Comparison of ENCODE assay signal across 8 mouse cellular contexts in the genomic region with DNA sequence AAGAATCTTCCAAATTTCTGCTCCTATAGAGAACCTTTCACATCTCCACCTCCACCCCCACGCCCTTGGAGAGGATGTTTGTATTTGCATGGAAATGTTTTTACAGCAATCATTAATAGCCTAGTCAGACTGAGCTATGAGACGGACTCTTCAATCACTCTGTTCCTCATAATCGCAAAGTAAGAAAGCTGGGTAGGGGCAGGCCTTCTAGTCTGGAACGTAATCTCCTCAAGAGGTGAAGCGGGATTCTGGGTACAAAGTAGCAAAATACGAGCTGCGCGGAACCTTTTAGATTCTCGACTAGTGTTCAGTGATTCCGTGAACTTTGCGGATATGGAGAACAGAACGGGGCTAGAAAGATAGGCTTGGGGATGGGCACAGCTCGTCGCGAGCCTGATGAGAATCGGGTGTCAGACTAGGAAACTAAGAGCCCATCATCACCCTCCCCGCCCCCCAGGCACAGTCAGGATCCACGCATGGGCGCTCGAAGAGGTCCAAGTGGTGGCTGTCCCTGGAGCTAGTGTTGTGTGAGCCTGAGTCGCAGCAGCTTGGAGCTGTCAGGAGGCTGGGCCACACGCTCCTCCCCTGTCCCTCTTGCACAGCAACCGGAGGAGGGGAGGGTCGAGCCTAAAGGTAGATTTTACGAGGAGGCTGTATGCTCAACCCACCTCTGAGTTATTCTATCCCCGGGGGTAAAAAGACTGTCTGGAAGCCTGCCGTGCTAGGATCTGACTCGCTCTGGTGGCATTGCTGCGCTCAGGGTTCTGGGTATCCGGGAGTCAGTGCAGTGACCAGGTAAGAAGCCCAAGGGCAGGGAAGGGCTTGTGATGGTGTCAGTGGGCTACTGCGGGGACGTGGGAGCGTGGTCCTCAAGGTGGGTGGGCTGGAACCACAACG. TPM values are rescaled to one million over a fixed set of nuclear protein-coding genes. Genes with fewer than 3 reads are reported as not detected.
A peak's percentile ranks its signal among the peaks of the same experiment; 100 is the strongest.
DNase-seq lines count a peak whose midpoint lies in the region; ATAC-seq lines count a peak whose summit lies in the region.

Pla2g7 (plus strand) TSS at position 107 of the 897 bp plus-strand sequence.

- peaks cover 14% of the 10 kb centered on the region; the same call in 1 of the 2 replicates for H3K79me2 ChIP-seq in macrophage (ENCODE audit: inconsistent target)

- H3K27ac ChIP-seq in hindbrain, embryonic 11.5 days (ENCODE audit: low read depth, low read length): peak within 1 kb of the TSS; percentile 19; the same call in 1 of the 2 replicates
- no peak within 1 kb of the TSS for H3K27ac ChIP-seq in macrophage

- peak within 1 kb of the TSS; percentile 40 for H3K4me3 ChIP-seq in hindbrain, embryonic 11.5 days (ENCODE audit: low read depth, low read length)
- peak within 1 kb of the TSS; percentile 1; the same call in 1 of the 2 replicates for H3K4me3 ChIP-seq in macrophage (ENCODE audit: inconsistent target)

- H3K9me3 ChIP-seq in hindbrain, embryonic 11.5 days (ENCODE audit: control insufficient read depth, low read length): no peaks in the 10 kb centered on the region

- peak; percentile 85 for ATAC-seq in hindbrain, embryonic 11.5 days (ENCODE audit: low FRiP score)

- peak within 1 kb of the TSS; percentile 37 for H3K9ac ChIP-seq in hindbrain, embryonic 11.5 days (ENCODE audit: low read depth, low read length)

- H3K36me3 ChIP-seq in hindbrain, embryonic 11.5 days (ENCODE audit: control insufficient read depth, insufficient read depth, low read length): no peaks in the 10 kb centered on the region
- no peaks in the 10 kb centered on the region for H3K36me3 ChIP-seq in macrophage (ENCODE audit: inconsistent target)

- H3K4me1 ChIP-seq in hindbrain, embryonic 11.5 days (replicated peaks; ENCODE audit: control insufficient read depth, insufficient read depth, low read length): no peaks in the 10 kb centered on the region

- H3K27me3 ChIP-seq in hindbrain, embryonic 11.5 days (ENCODE audit: control insufficient read depth, insufficient read depth, low read length): no peaks in the 10 kb centered on the region

- H3K4me2 ChIP-seq in hindbrain, embryonic 11.5 days (replicated peaks; ENCODE audit: low read depth, low read length): peak within 1 kb of the TSS; percentile 74

- peak; percentile 16 to 55 for DNase-seq in adrenal gland, adult (ENCODE audit: inconsistent age in 2 of 2, low spot score in 1 of 2)
- peak; percentile 61 to 68 for DNase-seq in cerebellum, postnatal 10 days
- peak; percentile 9 to 15 for DNase-seq in frontal cortex, postnatal 25 days (ENCODE audit: low spot score in 2 of 2)
- peak; percentile 68 for DNase-seq in hindbrain, embryonic 11.5 days (ENCODE audit: low spot score)
- DNase-seq in layer of hippocampus, postnatal 25 days (ENCODE audit: extremely low spot score in 1 of 2, low spot score in 1 of 2): peak; percentile 41 to 56
- DNase-seq in right cerebral cortex, postnatal 25 days: peak; percentile 56
- DNase-seq in adipocyte (ENCODE audit: low spot score): no peak

- under 1% methylated on average over 34 of the region's 34 CpGs for WGBS in hindbrain, embryonic 11.5 days
- 22% methylated on average over 34 of the region's 34 CpGs for WGBS in macrophage (ENCODE audit: missing documents)

RNA-seq across cellular contexts. Expression of gene Pla2g7, which starts in this region (rescaled TPM):
- 15.4 and 16.3 TPM in 2 replicates for polyA plus RNA-seq in hindbrain, embryonic 11.5 days (2014; fragmentation: Nextera tagmentation; extraction: Ambion mirVana)
- total RNA-seq in layer of hippocampus, postnatal 25 days (2021): 100 to 1,000 TPM in 1 of 2 experiments, 10 to 100 TPM in 1; 98.5 to 111 TPM
- total RNA-seq in macrophage (2018; cell fraction: chromatin; rRNA removed): 10 to 100 TPM in 10 of 26 experiments, 1 to 10 TPM in 16; 1.1 to 25.6 (median 8.3) TPM
- total RNA-seq in macrophage (2018; cell fraction: cytosol; rRNA removed): 10 to 100 TPM; 24.1 to 62.2 (median 39.8) TPM
- total RNA-seq in macrophage (2018; cell fraction: nucleus; rRNA removed): 10 to 100 TPM in 25 of 26 experiments, 1 to 10 TPM in 1; 9.8 to 85.9 (median 48.3) TPM
- 46.4 to 103 TPM (median 54.4 TPM) in 3 replicates for polyA plus RNA-seq in macrophage (2018)
